Mouse (Mus musculus) forebrain, embryonic 12.5 days (tissue): ENCODE results near the gene Tbc1d1. TPM values are rescaled to one million over a fixed set of nuclear protein-coding genes. Genes with fewer than 3 reads are reported as not detected.

Experiments
- ATAC-seq: fragments of 200-750 bp; cut with Nextera tagmentation; 2 replicates; pipeline ENCODE4 v1.8.0; 2017; ENCODE audit warnings: moderate TSS enrichment; ENCODE audit not compliant: low FRiP score
- H3K27ac ChIP-seq: fragments of 300-500 bp; sonication (generic); 2 replicates; pipeline ENCODE4 v1.5.1; 2016; ENCODE audit warnings: mild to moderate bottlenecking
- H3K27me3 ChIP-seq: fragments of 300-500 bp; sonication (generic); 2 replicates; pipeline ENCODE4 v1.6.1; 2016; ENCODE audit warnings: mild to moderate bottlenecking
- H3K36me3 ChIP-seq: fragments of 300-500 bp; sonication (generic); replicated peaks from 2 replicates; pipeline ENCODE4 v1.6.1; 2016; ENCODE audit warnings: mild to moderate bottlenecking
- H3K4me1 ChIP-seq: fragments of 300-500 bp; sonication (generic); 2 replicates; pipeline ENCODE4 v1.6.1; 2016
- H3K4me2 ChIP-seq: fragments of 300-500 bp; sonication (generic); 2 replicates; pipeline ENCODE4 v1.6.1; 2016; ENCODE audit warnings: mild to moderate bottlenecking, moderate library complexity
- H3K4me3 ChIP-seq: fragments of 300-500 bp; sonication (generic); replicated peaks from 2 replicates; pipeline ENCODE4 v1.5.1; 2016; ENCODE audit warnings: mild to moderate bottlenecking
- H3K9ac ChIP-seq: fragments of 300-500 bp; sonication (generic); 2 replicates; pipeline ENCODE4 v1.6.1; 2016; ENCODE audit warnings: mild to moderate bottlenecking
- H3K9me3 ChIP-seq: fragments of 300-500 bp; sonication (generic); 2 replicates; pipeline ENCODE4 v1.6.1; 2016
- WGBS: fragments of 180-500 bp; shearing (Covaris S2); methylation state at CpG from one replicate; pipeline ENCODE4 v1.1.7; 2016; 5-methylcytosine and 5-hydroxymethylcytosine counted together
- polyA plus RNA-seq: library from polyadenylated mRNA; unstranded; fragments of >200 nt; fragmentation: Nextera tagmentation; extraction: Ambion mirVana; gene quantifications from 2 replicates; pipeline ENCODE4 v1.2.1, GENCODE M21; 2016

Tbc1d1 gene
- polyA plus RNA-seq, 1 experiment from 2014 or later, result 25.3 TPM

DNA sequence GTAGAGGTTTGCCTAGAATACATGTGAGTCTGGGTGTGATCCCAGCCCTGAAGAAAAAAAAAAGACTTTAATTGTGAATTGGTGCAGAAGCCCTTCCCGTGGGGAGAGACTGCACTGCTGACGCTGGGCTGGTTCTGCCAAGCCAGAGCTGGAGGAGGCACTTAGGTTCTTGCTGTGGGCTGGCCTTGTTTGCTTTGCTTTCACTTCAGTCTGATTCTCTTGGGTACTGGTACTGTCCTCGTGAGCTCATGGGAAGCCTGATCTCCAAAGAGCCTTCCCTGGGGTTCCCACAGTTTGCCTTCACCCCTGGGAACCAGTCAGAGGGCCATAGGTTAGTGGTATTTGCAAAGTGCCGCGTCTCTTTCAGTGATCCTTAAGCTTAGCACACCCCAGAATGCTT, 135.6 kb downstream of the Tbc1d1 start:
- H3K4me2 ChIP-seq, result no peak overlapping the region
- H3K9ac ChIP-seq, result no peak overlapping the region
- H3K27ac ChIP-seq, result no peak overlapping the region
- no peaks in the 10 kb centered on the region for H3K4me1 ChIP-seq
- no peaks in the 10 kb centered on the region for H3K9me3 ChIP-seq
- no peak for ATAC-seq
- H3K36me3 ChIP-seq, result peaks cover 25% of the 10 kb centered on the region
- WGBS, result 85% methylated on average over 5 of the region's 5 CpGs
- no peak overlapping the region for H3K4me3 ChIP-seq
- no peaks in the 10 kb centered on the region for H3K27me3 ChIP-seq

DNA sequence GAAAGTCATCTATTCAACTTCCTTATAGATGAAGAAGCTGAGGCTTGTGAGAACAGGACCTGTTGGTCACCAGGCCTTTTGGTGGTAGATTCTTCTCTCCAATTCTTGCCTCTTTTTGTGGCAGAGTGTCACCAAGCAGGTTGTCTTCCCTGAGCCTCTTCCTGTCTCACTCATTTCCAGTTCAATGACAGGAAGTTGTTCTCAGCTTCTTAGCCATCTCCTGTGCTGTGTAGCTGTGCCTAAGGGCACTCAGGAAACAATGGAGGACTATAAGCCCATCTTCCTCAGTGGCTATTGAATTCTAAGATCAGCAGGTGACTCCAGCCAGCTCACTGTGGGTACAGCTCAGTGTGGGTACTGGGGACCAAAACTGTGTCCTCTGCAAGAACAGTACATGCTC, 139.5 kb downstream of the Tbc1d1 start:
- no peak overlapping the region for H3K4me2 ChIP-seq
- H3K9ac ChIP-seq, result no peak overlapping the region
- H3K4me1 ChIP-seq, result peaks cover 23% of the 10 kb centered on the region
- no peak overlapping the region for H3K4me3 ChIP-seq
- H3K36me3 ChIP-seq, result peaks cover 18% of the 10 kb centered on the region
- ATAC-seq, result no peak
- H3K9me3 ChIP-seq, result no peaks in the 10 kb centered on the region
- no peak overlapping the region for H3K27ac ChIP-seq
- H3K27me3 ChIP-seq, result no peaks in the 10 kb centered on the region

DNA sequence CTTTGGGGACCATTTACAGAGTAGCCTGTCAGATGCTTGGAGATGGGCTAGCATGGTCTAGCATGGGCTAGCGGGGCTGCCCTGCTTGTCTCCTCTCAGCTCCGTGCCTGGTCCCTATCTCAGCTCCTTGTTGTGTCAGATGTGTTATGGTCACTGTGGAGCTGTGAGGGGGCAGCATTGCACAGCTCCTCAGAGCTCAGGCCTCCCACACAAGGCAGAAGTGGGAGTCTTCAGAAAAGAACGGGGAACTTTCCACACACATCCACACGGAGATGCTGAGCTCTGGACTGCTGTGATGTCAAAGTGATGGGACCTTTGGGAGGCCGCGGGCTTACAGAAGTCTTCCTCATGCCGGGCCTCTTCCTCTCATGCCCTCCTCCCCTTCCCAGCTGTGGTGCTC, 140.2 kb downstream of the Tbc1d1 start:
- Histone ChIP-seq H3K4me1 (peaks cover 30% of the 10 kb centered on the region), H3K9ac (no peak overlapping the region), H3K4me2 (no peak overlapping the region), H3K4me3 (no peak overlapping the region), H3K27me3 (no peaks in the 10 kb centered on the region), H3K36me3 (peaks cover 18% of the 10 kb centered on the region), H3K9me3 (no peaks in the 10 kb centered on the region), H3K27ac (no peak overlapping the region)
- WGBS, result 87% methylated on average over 7 of the region's 7 CpGs
- ATAC-seq, result no peak

DNA sequence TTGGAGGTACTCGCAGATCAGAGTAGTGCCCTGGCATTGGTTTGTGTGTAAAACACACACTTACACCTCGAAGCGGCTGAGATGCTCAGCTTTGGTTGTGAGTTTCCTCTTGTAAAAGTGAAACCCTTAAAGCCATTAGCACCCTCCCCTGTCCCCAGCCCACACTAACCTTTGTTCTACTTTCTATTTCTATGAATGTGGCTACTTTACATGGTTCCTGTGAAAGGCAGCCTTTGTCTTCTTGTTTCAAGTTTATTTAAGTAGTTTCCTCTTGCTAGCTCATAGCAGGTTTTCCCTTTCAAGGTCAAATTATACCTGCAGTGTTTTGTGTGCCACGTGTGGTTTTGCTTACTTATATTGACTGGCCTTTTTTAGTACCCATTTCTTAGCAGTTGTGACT, 141.0 kb downstream of the Tbc1d1 start:
- ATAC-seq, result no peak
- no peaks in the 10 kb centered on the region for H3K27me3 ChIP-seq
- no peak overlapping the region for H3K9ac ChIP-seq
- H3K4me1 ChIP-seq, result peaks cover 32% of the 10 kb centered on the region
- 78% methylated on average over 4 of the region's 4 CpGs for WGBS
- peaks cover 22% of the 10 kb centered on the region for H3K36me3 ChIP-seq
- no peak overlapping the region for H3K4me2 ChIP-seq
- no peak overlapping the region for H3K4me3 ChIP-seq
- H3K9me3 ChIP-seq, result no peaks in the 10 kb centered on the region
- no peak overlapping the region for H3K27ac ChIP-seq

DNA sequence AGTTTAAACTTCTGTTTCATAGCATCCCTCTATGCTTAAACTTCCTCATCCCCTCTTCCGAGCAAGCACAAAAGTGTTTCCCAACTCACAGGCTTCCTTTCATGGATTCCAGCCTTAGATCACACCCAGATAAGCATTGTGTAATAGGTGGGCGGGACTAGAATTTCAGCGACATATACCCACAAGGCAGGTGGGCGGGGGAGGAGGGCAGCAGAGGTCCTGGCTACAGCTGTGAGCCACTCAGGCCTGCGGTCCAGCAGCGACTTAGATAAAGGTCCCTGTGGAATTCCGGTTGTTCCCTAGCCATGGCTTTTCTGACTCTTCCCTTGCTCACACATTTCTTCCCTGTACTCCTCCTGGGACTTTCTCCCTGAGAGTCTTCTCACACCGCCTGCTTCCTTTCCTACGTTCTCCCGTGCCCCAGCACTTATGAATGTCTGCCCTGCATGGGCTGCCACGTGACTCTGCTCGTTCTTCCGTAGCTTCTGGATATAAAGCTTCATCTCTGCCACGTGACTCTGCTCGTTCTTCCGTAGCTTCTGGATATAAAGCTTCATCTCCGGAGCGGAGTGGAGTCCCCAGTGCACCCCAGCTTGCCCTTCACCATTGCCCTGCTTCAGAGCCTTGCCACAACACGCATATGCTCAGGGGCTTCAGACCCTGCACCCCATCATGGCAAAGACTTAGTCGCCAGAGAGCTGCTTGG, 142.4 kb downstream of the Tbc1d1 start:
- Histone ChIP-seq H3K4me2 (no peak overlapping the region), H3K4me1 (peaks cover 32% of the 10 kb centered on the region)

DNA sequence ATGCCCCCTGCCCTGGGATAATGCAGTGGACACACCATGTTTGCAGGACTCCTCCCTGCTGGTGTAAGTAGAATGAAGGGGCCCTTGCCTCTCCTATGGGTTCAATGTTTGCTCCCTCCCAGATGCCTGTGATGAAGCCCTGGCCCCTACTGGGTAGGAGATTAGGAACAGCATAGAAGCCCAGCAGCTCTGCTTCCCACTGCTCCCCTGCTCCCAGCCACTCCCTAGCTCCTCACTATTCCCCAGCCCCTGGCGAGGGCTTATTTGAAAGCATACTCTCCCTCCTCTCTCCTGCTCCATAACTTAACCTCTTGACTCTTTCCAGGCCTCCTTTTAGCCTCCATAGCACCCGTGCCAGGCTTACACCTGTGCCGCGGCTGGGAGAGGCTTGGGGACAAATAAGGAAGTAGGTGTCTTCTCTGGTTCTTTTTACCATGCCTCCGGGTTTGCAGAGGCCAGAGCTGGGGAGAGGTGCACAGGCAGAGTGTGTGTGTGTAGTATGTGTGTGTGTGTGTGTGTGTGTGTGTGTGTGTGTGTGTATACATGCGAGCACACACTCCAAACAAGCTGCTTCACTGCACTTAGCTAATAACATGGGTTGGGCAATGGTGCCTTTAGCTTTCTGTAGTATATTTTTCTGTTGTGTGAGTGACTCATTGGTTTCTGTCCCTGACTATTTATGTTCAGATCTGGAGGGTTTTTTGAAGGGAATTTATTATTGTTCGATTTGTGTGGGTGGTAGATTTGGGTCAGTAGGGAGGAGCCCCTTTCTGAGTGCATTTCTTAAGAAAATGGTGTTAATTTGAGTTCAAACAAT, 143.6 kb downstream of the Tbc1d1 start:
- no peak overlapping the region for H3K4me2 ChIP-seq
- no peak overlapping the region for H3K9ac ChIP-seq
- no peak for ATAC-seq
- H3K4me1 ChIP-seq, result peaks cover 32% of the 10 kb centered on the region
- H3K27me3 ChIP-seq, result no peaks in the 10 kb centered on the region
- WGBS, result 68% methylated on average over 7 of the region's 7 CpGs
- H3K4me3 ChIP-seq, result no peak overlapping the region
- H3K9me3 ChIP-seq, result no peaks in the 10 kb centered on the region
- H3K36me3 ChIP-seq, result peaks cover 13% of the 10 kb centered on the region
- no peak overlapping the region; the same call in 1 of the 2 replicates for H3K27ac ChIP-seq

More for the DNA sequence above, 142.4 kb downstream of the Tbc1d1 start:
- no peaks in the 10 kb centered on the region for H3K27me3 ChIP-seq
- 0 out of 2 replicates have a peak, but pooled peaks have one; percentile 55 for ATAC-seq
- peaks cover 25% of the 10 kb centered on the region for H3K36me3 ChIP-seq
- no peaks in the 10 kb centered on the region for H3K9me3 ChIP-seq
- H3K4me3 ChIP-seq, result no peak overlapping the region
- H3K27ac ChIP-seq, result peak overlapping the region; percentile 25
- no peak overlapping the region for H3K9ac ChIP-seq
- 51% methylated on average over 20 of the region's 20 CpGs for WGBS

DNA sequence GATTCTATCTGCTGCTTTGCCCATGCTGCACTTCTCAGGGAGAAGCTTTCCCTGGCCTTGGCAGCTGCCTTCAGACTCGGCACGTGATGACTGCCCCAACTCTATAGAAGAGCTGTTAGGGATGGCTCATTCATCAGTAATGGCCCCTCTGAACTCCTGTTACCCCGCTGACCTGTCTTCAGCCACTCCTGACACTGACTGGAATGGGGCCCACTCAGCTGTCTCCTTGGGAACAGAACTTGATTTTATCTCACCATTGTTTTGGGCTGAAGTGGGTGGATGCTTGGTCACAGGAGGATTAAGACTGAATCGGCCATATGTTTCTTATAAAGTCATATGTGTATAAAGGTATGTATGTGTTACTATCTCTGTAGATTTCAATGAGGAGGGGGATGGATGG, 145.1 kb downstream of the Tbc1d1 start:
- Histone ChIP-seq H3K27ac (no peak overlapping the region), H3K9me3 (no peaks in the 10 kb centered on the region), H3K4me1 (peaks cover 32% of the 10 kb centered on the region), H3K27me3 (no peaks in the 10 kb centered on the region), H3K4me3 (no peak overlapping the region), H3K36me3 (peaks cover 16% of the 10 kb centered on the region), H3K9ac (no peak overlapping the region), H3K4me2 (no peak overlapping the region)
- WGBS, result 74% methylated on average over 4 of the region's 4 CpGs
- ATAC-seq, result no peak

DNA sequence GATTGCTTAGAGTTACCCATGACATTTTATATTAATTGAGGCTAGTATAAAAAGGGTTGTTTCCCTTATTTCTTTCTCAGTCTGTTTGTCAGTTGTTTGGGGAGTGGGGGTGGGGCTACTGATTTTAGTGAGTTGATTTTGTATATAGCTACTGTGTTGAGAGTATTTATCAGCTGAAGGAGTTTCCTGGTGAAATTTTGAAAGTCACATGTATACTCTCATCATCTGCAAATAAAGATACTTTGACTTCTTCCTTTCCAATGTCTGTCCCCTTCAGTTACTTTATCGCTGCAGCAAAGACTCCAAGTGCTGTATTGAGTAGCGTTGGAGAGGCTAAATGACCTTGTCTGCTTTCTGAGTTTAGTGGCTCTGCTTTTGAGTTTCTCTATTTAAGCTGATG, 151.2 kb downstream of the Tbc1d1 start:
- Histone ChIP-seq H3K36me3 (peaks cover 20% of the 10 kb centered on the region), H3K4me3 (no peak overlapping the region), H3K4me2 (no peak overlapping the region), H3K9ac (no peak overlapping the region), H3K27ac (no peak overlapping the region), H3K4me1 (no peaks in the 10 kb centered on the region; the same call in 1 of the 2 replicates), H3K9me3 (no peaks in the 10 kb centered on the region), H3K27me3 (no peaks in the 10 kb centered on the region)
- no peak for ATAC-seq
- 92% methylated on average over 2 of the region's 2 CpGs for WGBS

DNA sequence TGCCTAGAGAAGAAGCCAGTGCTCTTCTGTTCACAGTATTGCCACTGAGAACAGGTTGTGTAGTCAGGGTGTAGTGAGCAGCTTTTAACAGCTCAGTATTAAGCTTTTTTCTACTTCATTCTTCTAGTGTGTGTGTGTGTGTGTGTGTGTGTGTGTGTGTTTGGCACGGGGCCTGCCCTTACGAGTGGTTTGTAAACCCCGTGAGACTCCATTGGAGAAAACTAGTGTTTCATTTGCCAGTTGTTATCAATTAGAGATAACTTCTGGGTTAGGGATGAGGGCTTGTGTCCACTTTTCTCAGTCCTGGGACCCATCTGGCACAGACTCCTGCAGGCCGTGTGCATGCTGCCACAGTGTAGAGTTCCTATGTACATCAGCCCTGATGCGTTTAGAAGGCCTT, 156.2 kb downstream of the Tbc1d1 start:
- no peaks in the 10 kb centered on the region for H3K9me3 ChIP-seq
- H3K27me3 ChIP-seq, result no peaks in the 10 kb centered on the region
- peaks cover 10% of the 10 kb centered on the region; the same call in 1 of the 2 replicates for H3K36me3 ChIP-seq
- no peak overlapping the region for H3K4me3 ChIP-seq
- no peak overlapping the region for H3K9ac ChIP-seq
- no peak for ATAC-seq
- H3K27ac ChIP-seq, result no peak overlapping the region
- no peak overlapping the region for H3K4me2 ChIP-seq
- peaks cover 23% of the 10 kb centered on the region for H3K4me1 ChIP-seq
- WGBS, result 71% methylated on average over 5 of the region's 5 CpGs

DNA sequence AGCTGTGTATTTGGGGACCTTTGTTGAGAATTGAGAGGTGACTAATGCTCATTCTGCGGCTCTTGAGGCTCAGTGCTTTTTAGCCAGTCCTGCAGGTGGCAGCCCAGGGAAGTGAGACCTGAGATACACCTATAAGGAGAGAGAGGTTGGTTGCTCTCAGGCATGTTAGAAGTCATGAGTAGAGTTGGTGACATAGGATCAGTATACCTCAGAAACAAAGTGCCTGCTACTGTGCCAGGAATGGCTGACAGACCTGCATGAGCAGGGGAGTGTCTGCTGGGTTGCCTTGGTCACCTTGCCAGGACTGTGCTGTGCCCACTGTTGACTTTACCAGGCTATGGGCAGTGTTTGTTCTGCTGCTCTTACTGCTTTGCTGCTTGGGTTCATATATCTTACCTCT, 157.4 kb downstream of the Tbc1d1 start:
- peaks cover 10% of the 10 kb centered on the region; the same call in 1 of the 2 replicates for H3K36me3 ChIP-seq
- H3K9me3 ChIP-seq, result no peaks in the 10 kb centered on the region
- 0 out of 2 replicates have a peak, but pooled peaks have one; percentile 14 for ATAC-seq
- no peak overlapping the region for H3K4me2 ChIP-seq
- H3K27ac ChIP-seq, result no peak overlapping the region
- peaks cover 23% of the 10 kb centered on the region for H3K4me1 ChIP-seq
- no peaks in the 10 kb centered on the region for H3K27me3 ChIP-seq
- H3K9ac ChIP-seq, result no peak overlapping the region
- 90% methylated on average over 1 of the region's 1 CpGs for WGBS
- no peak overlapping the region for H3K4me3 ChIP-seq

DNA sequence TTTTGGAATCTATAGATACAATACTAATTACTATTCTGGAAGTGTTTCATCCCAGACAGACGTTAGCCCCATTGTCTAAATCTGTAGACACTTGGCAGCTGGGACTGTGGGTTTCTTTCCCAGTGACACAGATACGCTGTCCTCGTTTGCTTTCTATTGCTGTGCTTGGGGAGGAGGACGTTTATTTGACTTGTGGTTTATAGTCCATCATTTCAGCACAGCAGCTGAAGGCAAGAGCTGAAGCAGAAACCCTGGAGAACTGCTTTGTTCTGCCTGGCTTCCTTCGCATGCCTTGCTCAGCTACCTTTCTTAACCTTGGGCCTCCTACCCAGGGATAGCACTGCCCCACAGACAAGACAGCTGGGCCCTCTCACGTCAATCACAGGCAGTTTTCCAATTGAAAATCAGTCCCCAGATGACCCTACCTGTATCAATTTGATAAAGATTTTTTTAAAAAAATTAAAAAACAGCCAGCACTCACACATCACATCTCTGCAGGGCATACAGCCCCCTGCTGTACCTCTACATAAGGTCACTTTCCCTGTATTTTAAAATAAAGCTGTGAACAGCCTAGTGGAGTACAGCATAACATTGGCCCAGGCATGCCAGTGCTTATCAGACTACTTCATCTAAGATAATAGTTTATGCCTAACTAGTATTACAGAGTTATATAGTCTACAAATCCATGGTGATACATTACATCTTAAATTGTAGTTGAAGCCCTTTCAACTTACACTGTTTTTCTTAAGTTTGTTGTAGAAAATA, 158.4 kb downstream of the Tbc1d1 start:
- no peak overlapping the region for H3K4me3 ChIP-seq
- ATAC-seq, result peak; percentile 62
- no peak overlapping the region for H3K9ac ChIP-seq
- H3K9me3 ChIP-seq, result no peaks in the 10 kb centered on the region
- H3K27me3 ChIP-seq, result no peaks in the 10 kb centered on the region
- peaks cover 10% of the 10 kb centered on the region; the same call in 1 of the 2 replicates for H3K36me3 ChIP-seq
- H3K27ac ChIP-seq, result peak overlapping the region; percentile 67
- 30% methylated on average over 6 of the region's 6 CpGs for WGBS
- H3K4me1 ChIP-seq, result peaks cover 23% of the 10 kb centered on the region
- H3K4me2 ChIP-seq, result no peak overlapping the region

DNA sequence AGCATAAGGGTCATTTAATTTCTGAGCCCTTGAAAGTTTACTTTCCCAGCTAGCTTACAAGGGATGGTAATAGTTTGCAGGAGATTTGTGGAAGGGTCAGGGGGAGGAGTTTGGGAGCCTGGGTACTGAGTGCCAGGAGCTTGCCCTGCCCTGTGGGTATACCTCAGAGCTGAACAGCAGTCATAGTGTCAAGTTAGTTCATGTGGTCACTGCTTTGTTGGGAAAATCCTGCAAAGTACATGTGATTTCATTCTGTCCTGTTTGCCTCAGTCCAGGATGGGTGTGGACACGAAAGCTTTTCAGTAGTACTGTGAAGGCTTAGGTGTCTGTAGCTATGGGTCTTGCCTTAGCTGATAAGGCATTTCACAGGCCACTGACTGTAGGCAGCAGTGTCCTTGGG, 159.0 kb downstream of the Tbc1d1 start:
- H3K4me1 ChIP-seq, result peaks cover 23% of the 10 kb centered on the region
- peaks cover 10% of the 10 kb centered on the region; the same call in 1 of the 2 replicates for H3K36me3 ChIP-seq
- H3K4me3 ChIP-seq, result no peak overlapping the region
- WGBS, result 93% methylated on average over 1 of the region's 1 CpGs
- no peak overlapping the region for H3K4me2 ChIP-seq
- no peak overlapping the region for H3K27ac ChIP-seq
- ATAC-seq, result no peak
- H3K27me3 ChIP-seq, result no peaks in the 10 kb centered on the region
- H3K9ac ChIP-seq, result no peak overlapping the region
- H3K9me3 ChIP-seq, result no peaks in the 10 kb centered on the region
